Mouse (Mus musculus) embryo, embryonic 11.5 days (tissue): Measurements from ENCODE around the gene Igfbp1.
A peak's percentile ranks its signal among the peaks of the same experiment; 100 is the strongest.

Experiments
- DNase-seq: peaks from one replicate; pipeline ENCODE4 v3.0.0-alpha.2; 2012; ENCODE audit warnings: low read depth, low spot score

Igfbp1 gene

DNA sequence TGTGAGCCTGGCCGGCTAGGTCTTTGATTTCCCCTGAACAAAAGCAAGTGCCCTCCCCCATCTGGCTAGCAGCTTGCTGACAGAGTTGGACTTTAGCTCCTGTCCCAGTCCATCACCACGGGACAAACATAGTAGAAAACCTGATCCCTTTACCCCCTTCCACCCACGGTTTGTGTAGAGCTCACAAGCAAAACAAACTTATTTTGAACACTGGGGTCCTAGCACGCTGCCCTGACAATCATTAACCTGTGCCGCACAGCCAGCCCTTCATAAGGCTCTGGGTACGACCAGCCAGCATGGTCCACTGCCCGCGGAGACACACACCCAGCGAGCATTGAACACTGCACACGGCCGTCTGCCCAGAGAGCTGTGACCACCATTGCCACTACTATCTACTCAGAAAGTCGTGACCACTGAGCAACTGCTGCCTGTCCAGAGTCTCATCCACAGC lies at the start of gene Igfbp1:
Gene Igfbp1 (plus strand): TSS at position 292 of the 451 bp plus-strand sequence.
- no peak for DNase-seq

DNA sequence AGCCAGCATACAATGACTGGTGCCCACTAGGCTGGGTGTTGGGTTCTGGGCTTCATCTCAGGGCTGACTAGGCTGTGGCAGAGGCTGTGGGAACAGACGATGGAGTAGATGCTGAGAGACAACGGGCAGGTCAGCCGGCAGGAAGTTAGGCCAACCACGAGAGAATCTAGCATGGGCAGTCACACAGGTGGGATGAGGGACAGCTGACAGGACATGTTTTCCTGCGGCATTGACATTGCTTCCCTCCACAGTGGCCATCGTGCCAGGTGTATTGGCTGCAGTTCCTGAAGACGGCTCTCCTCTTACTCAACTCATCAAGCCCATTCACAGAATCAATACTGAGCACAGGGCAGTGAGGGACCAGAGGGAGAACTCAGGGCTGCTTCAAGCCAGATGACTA lies 49.6 kb upstream of the Igfbp1 start:
- DNase-seq: no peak

DNA sequence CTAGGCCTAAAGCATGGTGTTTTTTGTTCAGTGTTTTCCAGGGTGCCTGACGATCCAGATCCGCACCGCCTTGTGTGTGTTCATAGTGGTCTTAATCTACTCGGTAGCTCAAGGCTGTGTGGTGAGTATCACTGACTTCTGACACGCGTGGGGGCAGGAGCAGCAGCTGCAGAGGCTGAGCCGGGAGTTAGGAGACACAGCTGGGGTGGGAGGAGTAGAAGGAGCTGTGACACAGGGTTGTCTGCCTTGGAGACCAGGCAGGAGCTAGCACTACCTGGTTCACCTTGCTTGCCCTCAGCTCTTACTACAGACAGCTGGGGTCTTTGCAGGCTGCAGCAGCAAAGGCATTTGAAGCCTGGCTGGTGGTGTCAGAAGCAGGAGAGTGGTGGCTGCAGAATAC lies 48.1 kb upstream of the Igfbp1 start:
- no peak for DNase-seq

DNA sequence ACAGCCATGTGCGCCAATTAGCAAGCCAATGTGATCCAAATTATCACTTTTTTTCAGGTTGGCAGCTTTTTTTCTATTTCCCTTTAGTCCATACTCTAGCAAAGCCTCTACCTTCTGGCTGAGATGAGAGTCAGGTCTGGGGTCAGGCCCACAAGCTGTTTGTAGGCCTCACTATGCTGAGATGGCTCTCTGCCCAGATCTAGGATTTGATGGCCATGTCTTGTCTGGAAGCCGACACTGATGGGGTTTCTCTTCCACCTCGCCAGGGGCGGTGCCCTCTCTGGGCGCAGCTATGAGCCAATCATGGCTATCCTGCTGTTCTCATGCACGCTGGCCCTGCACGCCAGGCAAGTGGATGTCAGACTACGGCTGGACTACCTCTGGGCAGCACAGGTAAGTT lies 47.1 kb upstream of the Igfbp1 start:
- no peak for DNase-seq

DNA sequence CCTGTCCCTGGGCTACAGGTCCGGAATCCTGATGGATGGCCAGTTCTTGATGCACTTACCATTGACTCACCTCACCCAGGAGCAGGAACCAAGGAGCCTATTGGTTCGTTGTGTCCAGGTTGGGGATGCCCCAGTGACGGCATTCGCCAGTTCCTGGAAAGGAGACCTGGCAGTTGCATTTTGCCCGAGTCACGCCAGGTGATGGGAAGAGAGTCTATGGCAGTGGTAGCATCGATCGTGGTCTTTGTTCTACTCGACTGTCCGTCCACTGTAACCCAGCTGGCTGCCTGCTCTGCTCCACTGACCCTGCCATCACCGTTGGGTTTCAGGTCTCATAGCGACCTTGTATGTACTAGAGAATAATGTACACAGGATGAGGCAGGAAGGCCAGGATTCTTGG lies 45.2 kb upstream of the Igfbp1 start:
- no peak for DNase-seq

DNA sequence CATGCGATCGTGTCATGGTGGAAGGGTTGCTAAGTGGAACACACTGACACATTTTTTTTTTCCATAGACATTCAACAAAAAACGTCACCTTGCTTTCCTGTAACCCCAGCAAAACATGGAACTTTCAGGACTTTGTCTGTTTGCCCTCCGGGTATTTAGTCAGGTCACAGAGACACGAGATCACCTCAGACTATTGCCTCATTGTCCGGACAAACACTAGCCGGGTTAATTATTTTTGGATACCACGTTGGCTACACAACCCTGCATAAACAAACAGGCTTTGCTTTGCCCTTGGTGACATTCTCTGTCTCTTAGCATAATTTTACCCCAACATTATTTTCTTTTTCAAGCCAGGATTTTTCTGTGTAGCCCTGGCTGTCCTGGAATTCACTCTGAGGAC lies 44.5 kb upstream of the Igfbp1 start:
- DNase-seq: no peak

DNA sequence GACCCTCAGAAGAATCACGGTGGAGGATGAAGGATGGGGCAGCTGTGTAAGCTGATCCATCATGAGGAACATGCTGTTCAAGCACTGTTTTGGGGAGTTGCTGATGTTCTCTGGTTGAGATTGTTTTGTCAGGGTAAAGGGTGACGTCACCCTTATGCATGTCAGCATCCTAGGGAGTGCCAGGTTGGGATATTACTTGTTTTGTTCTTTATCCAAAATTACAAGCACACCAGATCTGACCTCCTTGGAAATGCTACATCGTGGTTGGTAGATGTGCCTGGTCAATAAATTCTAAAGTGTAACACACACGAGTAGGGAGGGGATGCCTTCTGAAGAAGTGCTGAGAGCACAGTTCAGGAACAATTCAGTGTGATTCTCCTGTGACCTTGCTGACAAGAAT lies 41.2 kb upstream of the Igfbp1 start:
- no peak for DNase-seq

DNA sequence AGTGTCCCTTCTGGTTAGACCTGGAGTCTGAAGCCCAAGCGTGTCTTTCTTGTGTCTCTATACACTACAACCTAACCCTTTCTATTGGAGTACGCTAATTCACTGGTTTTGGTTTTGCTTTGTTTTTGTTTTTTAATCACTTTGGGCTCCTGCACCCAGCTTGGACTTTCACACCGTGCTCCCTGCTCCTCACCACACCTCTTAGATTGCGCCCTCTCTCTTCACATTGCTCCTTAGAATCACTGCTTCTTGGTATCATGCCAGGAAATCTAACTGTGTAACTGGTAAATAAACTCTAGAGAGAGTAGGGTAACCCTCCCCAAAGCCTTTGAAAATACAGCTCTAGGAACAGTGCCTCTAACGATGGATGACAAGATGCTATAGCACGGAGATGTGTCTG lies 39.4 kb upstream of the Igfbp1 start:
- DNase-seq: no peak

DNA sequence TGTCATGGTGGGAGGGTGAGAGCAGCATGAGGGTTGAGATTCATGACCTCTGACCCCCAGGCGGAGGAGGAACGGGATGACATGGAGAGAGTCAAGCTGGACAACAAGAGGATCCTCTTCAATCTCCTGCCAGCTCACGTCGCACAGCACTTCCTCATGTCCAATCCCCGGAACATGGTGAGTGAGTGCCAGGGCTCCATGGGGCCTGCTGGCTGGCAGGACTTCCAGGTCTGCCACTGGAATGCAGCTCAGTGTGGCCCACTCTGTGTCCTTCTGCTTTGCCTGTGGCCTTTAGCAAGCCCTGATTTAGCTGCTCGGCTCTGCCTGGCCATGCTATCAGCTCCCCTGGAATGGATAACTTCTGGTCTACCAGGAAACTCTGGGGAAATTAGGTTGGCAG lies 37.4 kb upstream of the Igfbp1 start:
- DNase-seq: no peak

DNA sequence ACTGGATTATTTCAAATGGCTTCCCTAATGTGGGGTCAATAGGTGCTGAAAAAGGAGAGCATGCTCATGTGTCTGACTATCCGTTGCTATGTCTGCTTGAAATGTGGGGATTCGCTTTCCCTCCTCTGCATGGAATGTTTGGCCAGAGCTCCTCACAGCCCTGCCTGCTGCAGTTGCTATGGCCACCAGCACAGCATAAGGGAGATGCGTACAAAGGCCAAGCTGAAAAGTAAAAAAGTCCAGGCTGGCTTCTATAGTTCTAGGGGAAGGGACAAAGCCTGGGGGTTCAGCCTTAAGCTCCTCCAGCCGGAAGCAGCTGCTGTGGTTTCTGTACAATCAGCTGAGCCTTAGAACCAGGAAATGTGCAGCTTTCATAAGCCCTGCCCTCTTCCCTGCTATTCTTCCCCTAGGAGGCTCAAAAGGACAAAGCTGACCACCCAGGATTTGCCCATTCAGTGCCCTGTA lies 36.9 kb upstream of the Igfbp1 start:
- no peak for DNase-seq

DNA sequence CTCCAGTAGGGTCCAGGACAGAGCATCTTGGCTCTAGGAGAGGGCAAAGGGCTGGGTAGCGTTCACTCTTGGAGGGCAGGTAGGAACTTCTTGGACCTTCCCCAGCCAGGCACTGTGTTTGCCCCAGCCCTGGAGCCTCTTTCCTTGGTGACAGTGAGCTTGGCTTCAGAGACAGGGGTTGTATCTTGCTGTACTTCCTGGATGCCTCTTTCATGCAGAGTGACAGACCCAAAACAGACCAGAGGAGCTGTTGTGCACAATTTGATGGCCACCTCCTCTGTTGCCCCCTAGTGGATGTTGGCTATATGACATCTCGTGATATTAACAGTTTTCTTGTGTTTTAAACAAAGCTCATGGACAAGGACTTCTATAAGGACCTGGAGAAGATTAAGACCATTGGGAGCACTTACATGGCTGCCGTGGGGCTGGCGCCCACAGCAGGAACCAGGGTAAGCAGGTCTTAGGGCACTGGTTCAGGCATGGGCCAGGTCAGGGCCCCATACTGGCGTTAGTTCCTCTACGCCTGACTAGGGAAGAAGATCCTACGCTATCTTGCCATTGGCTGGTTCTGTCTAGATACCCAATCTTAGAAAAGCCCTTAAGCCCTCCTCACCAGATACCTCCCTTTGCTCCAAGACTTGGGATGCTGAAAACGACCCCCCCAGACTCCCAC lies 35.9 kb upstream of the Igfbp1 start:
- peak; percentile 46 for DNase-seq

DNA sequence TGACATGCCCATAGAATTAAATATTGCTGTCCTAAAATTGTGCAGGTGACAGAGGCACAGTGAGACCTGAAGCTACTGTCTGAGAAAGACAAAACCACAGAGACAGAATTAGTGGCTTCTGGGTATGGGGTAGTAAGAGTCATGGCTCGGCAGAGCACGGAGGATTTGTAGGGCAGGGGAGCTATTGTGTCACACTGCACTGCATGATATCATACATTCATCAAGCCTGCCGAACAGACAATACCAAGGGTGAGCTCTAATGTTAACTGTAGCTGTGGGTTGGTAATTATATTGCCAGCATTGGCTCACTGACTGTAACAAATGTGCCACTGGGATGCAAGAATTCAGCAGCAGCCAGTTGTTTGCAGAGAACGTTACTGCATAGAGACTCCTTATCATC lies 33.2 kb upstream of the Igfbp1 start:
- DNase-seq: no peak

DNA sequence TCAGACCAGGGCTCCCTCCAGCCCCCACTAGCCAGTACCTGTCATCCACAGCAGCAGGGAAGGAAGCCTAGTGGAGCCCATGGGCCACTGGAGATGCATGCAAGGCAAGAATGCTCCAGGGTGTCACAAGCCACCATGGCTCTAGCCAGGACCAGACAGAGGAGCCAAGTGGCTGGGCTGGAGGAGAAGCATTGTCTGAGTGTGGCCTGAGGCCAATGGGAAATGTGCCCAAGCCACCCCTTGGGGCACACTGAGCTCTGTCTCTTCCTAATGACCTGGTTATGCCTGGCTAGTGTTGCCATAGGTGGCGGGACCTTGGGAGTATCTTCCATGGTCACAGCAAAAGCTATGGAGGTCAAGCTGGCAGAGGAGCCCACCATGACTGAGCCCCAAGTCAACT lies 27.9 kb upstream of the Igfbp1 start:
- DNase-seq: no peak

DNA sequence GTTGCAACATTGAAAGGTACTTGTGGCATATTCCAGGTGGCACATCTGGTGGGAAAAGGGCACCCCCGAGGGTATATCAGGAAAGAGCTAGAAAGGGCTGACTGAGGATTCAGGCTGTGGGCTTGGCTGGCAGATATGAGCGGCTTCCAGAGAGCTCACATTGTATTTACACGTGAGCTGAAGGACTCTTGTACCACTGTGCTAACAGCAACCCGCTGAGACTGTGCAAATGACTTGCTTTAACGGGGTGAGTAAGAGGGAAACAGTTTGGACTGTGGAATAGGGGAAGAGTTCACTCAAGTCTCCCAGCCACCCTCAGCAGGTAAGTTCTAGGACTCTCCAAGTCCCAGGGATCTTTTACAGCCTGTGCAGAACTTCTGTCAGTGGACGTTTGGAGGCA lies 23.9 kb upstream of the Igfbp1 start:
- DNase-seq: no peak

DNA sequence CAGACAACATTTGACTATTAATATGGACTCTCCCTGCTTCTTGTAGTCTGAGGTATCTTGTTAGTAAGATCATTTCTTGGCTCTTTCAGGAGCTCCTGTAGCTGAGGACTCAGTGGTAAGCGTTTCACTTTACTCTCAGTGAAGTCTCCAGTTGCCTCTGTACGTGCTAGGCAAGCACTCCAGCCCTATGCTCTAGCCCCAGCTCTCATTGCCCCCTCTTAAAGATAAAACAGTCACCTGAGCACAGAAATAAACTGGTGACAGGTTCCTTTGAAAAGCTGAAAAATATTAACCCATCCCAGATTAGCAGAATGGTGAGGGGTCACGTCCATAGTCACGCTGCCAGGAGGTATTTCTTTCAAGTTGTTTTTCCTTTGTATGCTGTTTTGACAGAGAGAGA lies 18.9 kb upstream of the Igfbp1 start:
- DNase-seq: no peak

DNA sequence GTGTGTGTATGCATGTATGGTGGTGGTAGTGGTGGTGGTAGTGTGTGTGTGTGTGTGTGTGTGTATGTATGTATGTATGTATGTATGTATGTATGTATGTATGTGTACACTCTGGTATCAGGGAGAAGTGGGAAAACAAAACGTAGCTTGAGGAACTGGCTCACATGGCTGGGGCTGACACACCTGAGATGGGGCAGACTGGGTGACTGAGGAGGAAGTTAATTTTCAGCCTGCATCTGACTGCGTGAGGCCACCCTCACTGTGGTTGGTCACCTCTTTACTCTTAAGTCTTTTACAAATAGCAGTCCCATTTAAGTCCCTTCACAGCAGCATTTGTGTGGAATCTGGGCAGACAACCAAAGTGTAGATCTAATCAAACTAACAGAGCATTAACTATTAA lies 18.3 kb upstream of the Igfbp1 start:
- no peak for DNase-seq

DNA sequence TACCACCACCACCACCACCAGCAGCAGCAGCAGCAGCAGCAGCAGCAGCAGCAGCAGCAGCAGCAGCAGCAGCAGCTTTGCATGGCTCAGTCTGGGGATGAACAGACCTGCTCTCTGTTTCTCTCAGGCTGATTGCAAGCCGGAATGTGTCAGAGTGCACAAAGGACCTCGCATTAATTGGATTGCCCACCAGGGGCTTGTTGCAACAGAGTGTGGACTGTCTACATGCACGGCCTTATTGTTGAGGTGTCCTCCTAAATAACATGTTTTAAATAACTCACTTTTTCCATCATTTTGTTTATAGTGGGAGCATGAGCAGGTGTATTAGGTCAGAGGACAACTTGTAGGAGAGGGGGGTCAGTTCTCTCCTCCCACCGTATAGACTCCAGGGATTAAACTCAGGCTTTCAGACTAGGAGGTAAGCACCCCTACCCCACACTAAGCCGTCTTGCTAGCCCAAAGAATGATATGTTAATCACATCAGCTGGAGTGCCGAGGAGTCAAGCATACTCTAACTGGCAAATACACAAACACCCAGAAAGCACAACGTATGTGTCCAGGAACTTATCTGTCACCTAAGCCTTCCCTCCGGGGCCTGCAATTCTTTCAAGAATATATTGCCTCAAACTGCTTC lies 15.1 kb upstream of the Igfbp1 start:
- no peak for DNase-seq

DNA sequence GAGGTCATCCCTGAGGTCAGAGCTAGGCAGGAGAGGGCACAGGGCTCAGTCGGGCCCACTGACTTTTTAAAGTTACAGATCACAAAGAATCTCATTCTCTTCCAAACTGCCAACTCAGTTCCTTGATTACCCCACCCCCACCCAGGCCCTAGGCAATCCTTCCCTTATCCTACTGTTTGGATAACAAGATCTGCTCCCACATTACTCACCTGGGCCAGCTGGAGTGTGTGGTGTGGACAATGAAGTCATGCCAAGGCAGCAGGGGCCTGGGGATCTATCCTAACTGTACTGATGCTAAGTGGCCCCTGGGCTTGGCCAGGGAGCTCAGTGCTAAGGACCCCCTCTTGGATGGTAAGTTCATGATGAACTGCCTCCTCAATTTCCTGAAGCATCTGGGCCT lies 13.2 kb upstream of the Igfbp1 start:
- DNase-seq: no peak

DNA sequence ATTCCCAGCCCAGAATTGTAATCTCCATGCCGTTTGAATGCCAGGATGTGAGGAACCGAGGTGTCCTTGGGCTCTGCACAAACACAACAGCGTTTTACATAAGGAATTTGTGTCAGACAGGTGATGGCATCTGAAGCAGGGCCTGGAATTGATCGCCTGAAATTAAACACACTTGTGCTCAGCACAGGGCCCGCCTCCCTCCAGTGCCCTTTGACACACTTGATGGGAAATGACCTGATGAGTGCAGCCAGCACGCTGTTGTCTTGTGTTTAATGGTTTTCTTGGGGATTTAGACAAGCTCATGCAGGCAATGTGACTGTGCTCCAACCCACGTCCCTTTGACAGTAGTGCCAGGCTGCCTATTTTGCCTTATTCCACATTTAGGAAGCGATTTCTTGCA lies 10.1 kb upstream of the Igfbp1 start:
- DNase-seq: no peak

DNA sequence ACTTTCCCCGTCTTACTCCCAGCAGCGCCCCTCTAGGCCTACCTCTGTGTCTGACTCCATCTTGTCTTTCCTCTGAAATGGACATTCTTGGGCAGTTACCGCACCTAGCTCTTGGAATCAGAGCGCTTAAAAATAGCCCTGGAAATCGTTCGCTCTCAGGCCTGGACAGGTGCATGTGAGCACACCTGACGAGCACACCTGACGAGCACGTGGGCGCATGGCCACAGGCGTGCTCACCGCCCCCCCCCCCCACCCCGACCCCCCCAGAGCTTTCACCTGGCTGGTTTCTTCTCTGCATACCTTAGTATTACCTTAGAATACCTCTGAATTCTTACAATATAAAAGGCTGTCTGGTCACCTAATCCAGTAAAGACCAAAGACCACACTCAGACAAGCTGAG lies 9.1 kb upstream of the Igfbp1 start, which contains the start of gene Gm11985:
Gene Gm11985 (minus strand): TSS at position 101 of the 400 bp plus-strand sequence.
- DNase-seq: no peak

DNA sequence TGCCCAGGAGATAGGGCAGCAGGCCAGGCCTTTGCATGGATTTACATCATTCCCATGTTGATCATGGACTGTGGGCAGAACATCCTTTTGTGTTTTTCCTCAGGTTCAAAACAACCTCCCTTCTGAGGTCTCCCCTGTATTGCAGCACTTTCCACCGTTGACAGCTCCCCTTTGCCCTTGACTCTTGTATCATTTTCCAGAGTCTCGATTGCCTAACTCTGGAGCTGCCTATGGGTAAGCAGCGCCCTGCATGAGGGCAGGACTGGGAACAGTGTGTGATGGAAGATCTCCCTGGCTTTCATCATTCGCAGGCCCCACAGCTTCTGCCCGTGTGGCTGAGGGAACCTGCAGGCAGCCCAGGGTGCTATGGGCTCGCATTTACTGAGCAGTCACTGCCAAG lies 4.9 kb upstream of the Igfbp1 start:
- DNase-seq: no peak

DNA sequence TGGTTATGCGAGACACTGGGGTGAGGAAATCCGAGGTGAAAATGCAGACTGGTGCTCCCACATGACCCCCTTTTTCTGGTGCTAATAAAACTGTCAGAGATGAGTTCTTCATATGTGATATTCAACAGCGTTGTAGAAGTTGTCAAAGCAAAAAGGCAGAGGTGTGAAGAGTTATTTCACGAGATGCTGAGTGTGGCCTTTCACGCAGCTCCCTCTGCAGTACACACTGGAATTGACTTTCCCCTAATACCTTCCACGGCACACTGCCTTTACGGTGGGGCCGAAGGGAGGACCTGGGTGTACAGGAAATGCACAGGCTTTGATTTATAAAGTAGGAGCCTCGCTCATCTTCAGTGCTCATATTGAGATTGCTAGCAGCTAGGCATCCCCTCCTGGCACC lies 4.4 kb upstream of the Igfbp1 start:
- DNase-seq: no peak
